Mouse (Mus musculus): ENCODE measurements around the gene Evx2.

DNA sequence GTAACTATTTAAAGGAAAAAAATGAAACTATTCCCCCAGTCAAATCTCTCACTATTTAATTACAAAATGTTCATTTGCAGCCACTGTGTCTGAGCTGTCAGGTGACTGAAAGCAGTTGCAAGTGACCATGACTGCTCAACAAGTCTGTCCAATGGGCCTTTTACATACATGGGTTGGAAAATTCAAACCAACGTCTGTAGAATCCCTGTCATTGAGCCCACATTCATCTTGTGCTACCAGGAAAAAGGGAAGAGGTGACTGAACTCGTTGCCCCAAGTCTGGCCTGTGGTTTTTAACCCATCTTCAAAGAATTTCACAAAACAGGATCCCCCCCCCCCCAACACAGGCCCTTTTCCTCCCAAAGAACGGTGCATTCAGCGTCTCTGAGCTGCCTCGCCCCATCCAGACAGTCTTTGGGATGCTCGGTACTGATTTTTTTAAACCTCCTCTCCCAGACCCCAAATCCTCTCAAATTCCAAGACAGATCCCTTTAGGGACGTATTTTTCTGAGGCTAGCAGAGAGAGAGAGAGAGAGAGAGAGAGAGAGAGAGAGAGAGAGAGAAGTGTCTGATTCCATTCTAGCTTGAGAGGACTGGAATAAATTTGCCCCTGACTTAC, 36.6 kb upstream of the Evx2 start:
- TF ChIP-seq CTCF (IDR thresholded peaks at IDR 0.05; ENCODE audit: low read depth) (no peak), EP300 (IDR thresholded peaks at IDR 0.05; ENCODE audit: low read depth) (no peak)

Data from liver, postnatal 0 days (tissue).